Mouse (Mus musculus) megakaryocyte, embryonic 14.5 days (primary cell): ENCODE data around the gene Rcsd1. TPM values are rescaled to one million over a fixed set of nuclear protein-coding genes. Genes with fewer than 3 reads are reported as not detected.

Experiments used
- H3K27me3 ChIP-seq: replicated peaks from 2 replicates; pipeline ENCODE3; 2012; ENCODE audit warnings: inconsistent platforms
- H3K36me3 ChIP-seq: replicated peaks from 2 replicates; pipeline ENCODE3; 2012; ENCODE audit warnings: low read length, inconsistent platforms, mixed read lengths
- H3K4me1 ChIP-seq: 2 replicates; pipeline ENCODE4 v1.6.1; 2012; ENCODE audit warnings: inconsistent platforms
- H3K4me3 ChIP-seq: replicated peaks from 2 replicates; pipeline ENCODE3; 2012; ENCODE audit warnings: moderate library complexity, mild to moderate bottlenecking, inconsistent platforms
- H3K9me3 ChIP-seq: 2 replicates; pipeline ENCODE4 v1.6.1; 2012; ENCODE audit warnings: inconsistent platforms
- FLI1 ChIP-seq: IDR thresholded peaks from 2 replicates; pipeline ENCODE4 v1.6.1; 2012; ENCODE audit warnings: low read length, inconsistent platforms, mixed read lengths
- GATA1 ChIP-seq: IDR thresholded peaks from 3 replicates; pipeline ENCODE4 v1.6.1; 2012; ENCODE audit warnings: mixed read lengths, low read length, inconsistent platforms, borderline replicate concordance
- polyA plus RNA-seq: library from polyadenylated mRNA; stranded (reverse); fragments of >175 nt; gene quantifications from 2 replicates; pipeline ENCODE4 v1.2.3, GENCODE M21; 2012; ENCODE audit warnings: low replicate concordance; ENCODE audit not compliant: insufficient read depth

Gene Rcsd1
- polyA plus RNA-seq, 1 experiment: 11.0 TPM

GRCm38 (mm10) chr1:165718543-165719105 is 9.1 kb upstream of the Rcsd1 start:
- H3K4me1 ChIP-seq: peaks cover 54% of the 10 kb centered on the region
- no peaks in the 10 kb centered on the region for H3K9me3 ChIP-seq
- peak overlapping the region; percentile 86 for H3K4me3 ChIP-seq
- peaks cover 43% of the 10 kb centered on the region for H3K27me3 ChIP-seq
- TF ChIP-seq GATA1: no peak
- no peak for TF ChIP-seq FLI1
- H3K36me3 ChIP-seq: no peaks in the 10 kb centered on the region

- TF ChIP-seq FLI1 (no peak), GATA1 (no peak)
- H3K4me1 ChIP-seq: peaks cover 54% of the 10 kb centered on the region
- no peaks in the 10 kb centered on the region for H3K9me3 ChIP-seq
- H3K27me3 ChIP-seq: peaks cover 37% of the 10 kb centered on the region
- no peaks in the 10 kb centered on the region for H3K36me3 ChIP-seq
- H3K4me3 ChIP-seq: peak overlapping the region; percentile 86
Measured at GRCm38 (mm10) chr1:165717711-165718542, 8.4 kb upstream of the Rcsd1 start.

- TF ChIP-seq FLI1 (no peak), GATA1 (no peak)
- H3K4me1 ChIP-seq: peaks cover 46% of the 10 kb centered on the region
- H3K36me3 ChIP-seq: no peaks in the 10 kb centered on the region
- H3K4me3 ChIP-seq: no peak overlapping the region
- no peaks in the 10 kb centered on the region for H3K9me3 ChIP-seq
- H3K27me3 ChIP-seq: peaks cover 32% of the 10 kb centered on the region
Measured at GRCm38 (mm10) chr1:165716426-165716825, 6.9 kb upstream of the Rcsd1 start.

GRCm38 (mm10) chr1:165713798-165714197 is 4.2 kb upstream of the Rcsd1 start:
- no peak for TF ChIP-seq GATA1
- TF ChIP-seq FLI1: no peak
- Histone ChIP-seq H3K9me3 (0 out of 2 replicates have a peak, but pooled peaks cover 3% of the 10 kb centered on the region), H3K4me3 (no peak overlapping the region), H3K4me1 (peaks cover 51% of the 10 kb centered on the region), H3K36me3 (no peaks in the 10 kb centered on the region), H3K27me3 (peaks cover 46% of the 10 kb centered on the region)

- H3K9me3 ChIP-seq: 0 out of 2 replicates have a peak, but pooled peaks cover 3% of the 10 kb centered on the region
- TF ChIP-seq GATA1: no peak
- no peak for TF ChIP-seq FLI1
- H3K4me3 ChIP-seq: no peak overlapping the region
- H3K4me1 ChIP-seq: peaks cover 51% of the 10 kb centered on the region
- H3K27me3 ChIP-seq: peaks cover 65% of the 10 kb centered on the region
- no peaks in the 10 kb centered on the region for H3K36me3 ChIP-seq
Measured at GRCm38 (mm10) chr1:165711914-165712313, 2.4 kb upstream of the Rcsd1 start.

- Histone ChIP-seq H3K4me1 (peaks cover 65% of the 10 kb centered on the region), H3K4me3 (peak overlapping the region; percentile 92), H3K36me3 (no peaks in the 10 kb centered on the region), H3K27me3 (peaks cover 58% of the 10 kb centered on the region), H3K9me3 (0 out of 2 replicates have a peak, but pooled peaks cover 3% of the 10 kb centered on the region)
- TF ChIP-seq GATA1: no peak
- no peak for TF ChIP-seq FLI1
Measured at GRCm38 (mm10) chr1:165708686-165709380, 724 bp downstream of the Rcsd1 start.

- Histone ChIP-seq H3K4me1 (peaks cover 65% of the 10 kb centered on the region), H3K9me3 (0 out of 2 replicates have a peak, but pooled peaks cover 3% of the 10 kb centered on the region), H3K4me3 (peak overlapping the region; percentile 92), H3K27me3 (peaks cover 61% of the 10 kb centered on the region), H3K36me3 (no peaks in the 10 kb centered on the region)
- TF ChIP-seq GATA1: no peak
- TF ChIP-seq FLI1: no peak
Measured at GRCm38 (mm10) chr1:165707640-165708322, 1.8 kb downstream of the Rcsd1 start.

- H3K36me3 ChIP-seq: no peaks in the 10 kb centered on the region
Measured at GRCm38 (mm10) chr1:165707241-165707639, 2.3 kb downstream of the Rcsd1 start.

GRCm38 (mm10) chr1:165706492-165706891 is 3.1 kb downstream of the Rcsd1 start:
- 0 out of 2 replicates have a peak, but pooled peaks cover 3% of the 10 kb centered on the region for H3K9me3 ChIP-seq
- no peak for TF ChIP-seq GATA1
- TF ChIP-seq FLI1: no peak
- peaks cover 77% of the 10 kb centered on the region for H3K4me1 ChIP-seq
- peaks cover 72% of the 10 kb centered on the region for H3K27me3 ChIP-seq
- H3K36me3 ChIP-seq: no peaks in the 10 kb centered on the region
- H3K4me3 ChIP-seq: peak overlapping the region; percentile 81

More at GRCm38 (mm10) chr1:165707241-165707639, 2.3 kb downstream of the Rcsd1 start:
- H3K9me3 ChIP-seq: 0 out of 2 replicates have a peak, but pooled peaks cover 3% of the 10 kb centered on the region
- peak overlapping the region; percentile 92 for H3K4me3 ChIP-seq
- H3K27me3 ChIP-seq: peaks cover 67% of the 10 kb centered on the region
- H3K4me1 ChIP-seq: peaks cover 70% of the 10 kb centered on the region
- no peak for TF ChIP-seq GATA1
- TF ChIP-seq FLI1: no peak
